Mouse (Mus musculus): Measurements from ENCODE around the gene Selplg. TPM values are rescaled to one million over a fixed set of nuclear protein-coding genes. Genes with fewer than 3 reads are reported as not detected.
"Not testable (repeated sequence)": the region's sequence is repeated elsewhere in the genome, so short reads cannot be mapped to it uniquely, and the experiment has no call there.

Gene Selplg
- total RNA-seq, 2 experiments from 2014 or later: 29.3 to 33.5 TPM

DNA sequence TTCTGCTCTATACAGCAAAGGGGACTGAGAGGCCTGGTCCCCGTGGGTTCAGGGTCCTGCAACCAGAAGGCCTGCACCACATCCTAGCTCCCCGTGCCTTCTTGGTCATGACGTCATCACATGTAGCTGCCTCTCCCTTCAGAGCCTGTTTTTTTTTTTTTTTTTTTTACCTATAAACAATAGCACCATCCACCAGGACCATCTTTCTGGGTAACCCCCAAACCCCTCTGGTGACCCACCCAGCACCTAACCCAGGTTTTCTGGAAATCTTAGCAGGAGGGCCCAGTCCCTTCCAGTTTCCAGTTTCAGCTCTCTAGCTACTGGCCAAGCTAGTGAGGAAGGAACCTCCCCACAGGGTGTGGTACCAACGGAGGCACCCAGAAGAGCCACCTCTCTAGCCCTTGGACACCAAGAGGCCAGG, 4.4 kb downstream of the Selplg start:
- DNase-seq (ENCODE audit: extremely low spot score in 1 of 2, low spot score in 1 of 2): no peak

DNA sequence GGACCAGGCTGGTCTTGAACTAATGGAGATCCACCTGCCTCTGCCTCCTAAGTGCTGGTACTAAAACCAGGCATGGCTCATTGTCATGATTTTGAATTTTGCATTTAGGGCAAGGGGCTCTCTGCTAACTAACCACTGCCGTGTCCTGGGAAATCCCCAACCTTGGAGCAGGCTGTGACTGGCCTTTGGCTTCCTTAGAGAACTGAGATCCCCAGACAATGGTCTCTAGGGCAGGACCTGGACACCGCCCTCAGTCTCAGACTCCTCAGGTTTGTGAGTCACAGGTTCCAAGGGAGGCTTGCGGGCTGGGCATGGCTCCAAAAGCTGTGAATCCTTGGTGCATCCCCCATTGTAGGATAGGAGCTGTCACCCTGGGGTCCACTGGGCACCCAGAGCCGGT, 5.8 kb downstream of the Selplg start:
- no peak for DNase-seq (ENCODE audit: extremely low spot score in 1 of 2, low spot score in 1 of 2)

DNA sequence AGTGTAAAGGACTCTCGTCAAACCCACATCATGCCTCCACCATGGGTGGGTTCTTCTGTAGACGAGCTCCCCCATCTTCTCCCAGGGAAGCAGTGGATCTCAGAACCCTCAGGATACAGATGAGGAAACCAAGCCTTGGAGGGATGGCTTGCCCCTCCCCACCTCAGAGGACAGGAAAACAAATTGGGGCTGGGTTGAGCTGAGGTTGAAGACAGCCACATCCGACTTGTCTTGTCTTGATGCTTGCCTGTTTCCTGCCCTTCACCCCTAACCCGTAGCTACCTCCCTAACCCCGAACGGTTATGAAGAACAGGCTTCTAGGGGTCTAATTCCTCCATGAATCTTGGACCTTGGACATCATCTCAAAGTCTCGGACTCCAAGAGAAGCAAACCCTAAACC, 6.9 kb downstream of the Selplg start:
- DNase-seq (ENCODE audit: extremely low spot score in 1 of 2, low spot score in 1 of 2): no peak

DNA sequence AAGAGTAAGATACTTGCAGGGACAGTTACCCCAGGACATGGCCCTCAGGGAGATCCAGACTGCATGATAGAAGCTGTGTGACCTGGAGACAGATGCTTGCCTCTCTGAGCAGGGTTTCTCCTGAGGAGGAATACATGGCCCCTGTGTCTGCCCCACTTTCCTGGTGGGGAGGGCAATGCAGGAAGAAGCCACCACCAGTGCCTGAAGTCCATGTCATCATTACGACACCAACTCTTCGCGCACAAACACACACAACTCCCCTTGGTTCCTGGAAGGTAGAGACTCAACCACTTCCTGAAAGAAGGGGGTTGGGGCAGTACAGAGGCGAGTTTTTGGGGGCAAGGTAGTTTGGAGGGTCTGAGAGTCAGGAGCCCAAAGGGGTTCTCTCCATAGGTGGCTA, 8.2 kb downstream of the Selplg start:
- no peak for DNase-seq (ENCODE audit: extremely low spot score in 1 of 2, low spot score in 1 of 2)

GRCm38 (mm10) chr5:113818572-113818971, 13.9 kb downstream of the Selplg start:
- no peak for DNase-seq (ENCODE audit: extremely low spot score in 1 of 2, low spot score in 1 of 2)

- peak; percentile 59 to 85 for DNase-seq (ENCODE audit: extremely low spot score in 1 of 2, low spot score in 1 of 2)
These were observed 16.7 kb downstream of the Selplg start for GRCm38 (mm10) chr5:113815638-113816152.

- DNase-seq (ENCODE audit: extremely low spot score in 1 of 2, low spot score in 1 of 2): no peak
These were observed 17.4 kb downstream of the Selplg start for GRCm38 (mm10) chr5:113815041-113815389.

GRCm38 (mm10) chr5:113814111-113815040, 18.1 kb downstream of the Selplg start:
- no peak for DNase-seq (ENCODE audit: extremely low spot score in 1 of 2, low spot score in 1 of 2)

- DNase-seq (ENCODE audit: extremely low spot score in 1 of 2, low spot score in 1 of 2): no peak
These were observed 18.8 kb downstream of the Selplg start for GRCm38 (mm10) chr5:113813608-113814007.

DNA sequence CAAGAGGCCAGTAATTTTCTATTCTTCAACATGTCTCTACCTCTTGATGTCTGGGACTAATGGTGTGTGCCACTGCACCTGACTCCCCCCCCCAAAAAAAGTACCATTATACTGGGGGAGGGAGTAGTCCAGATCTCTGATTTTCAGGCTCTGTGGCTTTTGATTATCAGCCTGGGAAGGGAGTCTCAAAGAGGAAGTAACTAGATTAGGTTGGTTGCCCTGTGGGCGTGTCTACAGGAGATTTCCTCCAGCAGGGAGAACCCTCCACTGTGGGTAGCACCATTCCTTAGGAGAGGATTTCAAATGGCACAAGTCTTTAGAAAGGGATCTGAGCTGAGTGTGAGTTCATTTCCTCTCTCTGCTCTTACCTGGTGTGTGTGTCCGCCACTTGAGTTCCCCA, 19.8 kb downstream of the Selplg start:
- DNase-seq (ENCODE audit: extremely low spot score in 1 of 2, low spot score in 1 of 2): no peak

- DNase-seq (ENCODE audit: extremely low spot score in 1 of 2, low spot score in 1 of 2): not testable (repeated sequence)
These were observed 20.5 kb downstream of the Selplg start for GRCm38 (mm10) chr5:113811824-113812420.

DNA sequence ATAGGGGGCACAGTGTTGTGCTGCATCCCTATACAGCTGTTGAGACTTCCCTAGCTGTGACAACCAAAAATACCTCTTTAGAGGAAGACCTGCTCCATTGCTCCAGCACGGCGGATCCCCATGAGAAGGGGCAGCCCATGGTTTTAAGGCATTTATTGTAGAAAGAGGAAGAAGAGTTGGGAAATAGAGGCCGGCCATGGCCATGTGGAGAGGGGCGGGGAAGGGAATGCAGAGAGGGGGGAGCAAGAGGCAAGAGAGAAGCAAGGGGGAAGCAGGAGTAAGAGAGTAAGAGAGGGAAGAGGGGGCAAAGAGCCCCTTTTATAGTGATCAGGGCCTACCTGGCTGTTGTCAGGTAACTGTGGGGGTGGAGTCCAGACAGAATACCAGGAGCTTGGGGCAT, 22.3 kb downstream of the Selplg start:
- DNase-seq (ENCODE audit: extremely low spot score in 1 of 2, low spot score in 1 of 2): no peak

- no peak for DNase-seq (ENCODE audit: extremely low spot score in 1 of 2, low spot score in 1 of 2)
These were observed 24.3 kb downstream of the Selplg start for GRCm38 (mm10) chr5:113808177-113808576.

DNA sequence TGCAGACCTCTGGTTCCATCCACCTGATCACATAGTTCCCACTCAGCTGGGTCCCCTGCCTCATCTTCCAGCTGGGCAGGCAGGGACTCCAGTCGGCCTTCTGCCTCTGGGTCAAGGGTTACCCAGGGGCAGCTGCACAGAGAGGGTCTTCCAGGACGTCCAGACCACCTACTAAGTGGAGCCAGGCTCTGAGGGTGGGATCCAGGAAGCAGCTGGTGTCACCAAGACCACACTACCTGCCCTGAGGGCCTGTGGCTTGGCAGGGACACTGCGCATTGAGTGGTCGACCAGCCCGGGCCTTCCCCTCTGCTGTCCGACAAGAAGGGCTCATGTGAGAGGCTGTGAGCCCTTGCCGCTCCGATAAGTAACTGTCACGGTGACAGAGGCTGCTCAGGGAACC, 24.7 kb downstream of the Selplg start:
- DNase-seq (ENCODE audit: extremely low spot score in 1 of 2, low spot score in 1 of 2): no peak

GRCm38 (mm10) chr5:113806414-113806813, 26.0 kb downstream of the Selplg start:
- DNase-seq (ENCODE audit: extremely low spot score in 1 of 2, low spot score in 1 of 2): no peak

- DNase-seq (ENCODE audit: extremely low spot score in 1 of 2, low spot score in 1 of 2): no peak
These were observed 27.1 kb downstream of the Selplg start for GRCm38 (mm10) chr5:113805301-113805700.

DNA sequence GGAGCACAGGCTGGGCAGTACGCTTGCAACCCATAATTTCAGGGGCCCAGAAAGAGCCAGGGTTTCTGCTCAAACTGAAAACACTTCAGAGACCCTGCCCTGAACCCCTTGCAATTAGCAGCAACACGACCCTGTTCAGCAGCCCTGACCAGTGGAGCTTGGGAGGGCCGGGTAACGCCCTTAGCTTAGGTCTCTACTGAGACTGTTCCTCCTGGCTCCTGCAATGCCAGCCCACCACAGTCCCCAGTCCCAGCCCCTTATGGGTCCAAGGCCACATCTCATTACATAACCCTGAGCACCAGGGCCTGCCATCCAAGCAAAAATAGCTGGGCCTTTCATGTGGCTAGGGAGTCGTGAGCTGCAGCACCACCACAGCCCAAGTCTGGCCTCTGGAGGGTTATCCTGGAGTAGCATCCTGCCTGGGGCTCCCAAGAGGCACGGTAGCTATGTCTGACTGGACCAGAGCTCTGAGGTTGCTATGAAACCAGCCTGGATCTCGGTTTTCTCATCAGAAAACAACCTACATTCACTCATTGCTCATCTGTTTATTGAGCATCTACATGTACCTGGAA, 28.0 kb downstream of the Selplg start:
- no peak for DNase-seq (ENCODE audit: extremely low spot score in 1 of 2, low spot score in 1 of 2)

GRCm38 (mm10) chr5:113800280-113800679, 32.2 kb downstream of the Selplg start, which contains the start of gene Tmem119:
TSS of gene Tmem119 (minus strand) at chr5:113800516.
- no peak for DNase-seq (ENCODE audit: extremely low spot score in 1 of 2, low spot score in 1 of 2)

DNA sequence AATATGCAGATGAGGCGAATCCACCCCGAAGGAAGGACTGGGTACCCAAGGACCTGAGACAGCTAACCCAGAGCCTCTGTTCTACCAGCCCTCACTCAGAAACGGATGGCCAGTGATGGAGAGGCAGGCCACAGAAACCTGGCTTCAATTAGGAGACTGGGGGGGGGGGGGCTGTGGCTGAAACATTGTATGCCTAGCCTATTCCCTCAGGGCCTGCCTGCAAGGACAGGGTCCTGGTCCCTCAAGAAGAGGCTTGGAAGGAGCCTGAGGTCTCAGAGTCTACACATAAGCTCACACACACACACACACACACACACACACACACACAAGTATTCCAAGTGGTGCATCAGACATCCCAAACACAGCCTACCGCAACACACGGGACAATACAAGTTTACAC, 32.8 kb downstream of the Selplg start:
- DNase-seq (ENCODE audit: extremely low spot score in 1 of 2, low spot score in 1 of 2): no peak

GRCm38 (mm10) chr5:113798525-113798924, 33.9 kb downstream of the Selplg start:
- no peak for DNase-seq (ENCODE audit: extremely low spot score in 1 of 2, low spot score in 1 of 2)

- DNase-seq (ENCODE audit: extremely low spot score in 1 of 2, low spot score in 1 of 2): no peak
These were observed 35.1 kb downstream of the Selplg start for GRCm38 (mm10) chr5:113797149-113797882.

Data from layer of hippocampus, postnatal 25 days (tissue).